Mouse (Mus musculus) cerebellum, postnatal 14 days (tissue): ENCODE results near the gene Ino80d.
"Not testable (repeated sequence)": the region's sequence is repeated elsewhere in the genome, so short reads cannot be mapped to it uniquely, and the experiment has no call there.

Source experiments
- DNase-seq, 2 experiments: peaks; one replicate each; pipeline ENCODE4 v3.0.0; 2021; ENCODE audit warnings: mixed read lengths in 2 of 2

The Ino80d gene

DNA sequence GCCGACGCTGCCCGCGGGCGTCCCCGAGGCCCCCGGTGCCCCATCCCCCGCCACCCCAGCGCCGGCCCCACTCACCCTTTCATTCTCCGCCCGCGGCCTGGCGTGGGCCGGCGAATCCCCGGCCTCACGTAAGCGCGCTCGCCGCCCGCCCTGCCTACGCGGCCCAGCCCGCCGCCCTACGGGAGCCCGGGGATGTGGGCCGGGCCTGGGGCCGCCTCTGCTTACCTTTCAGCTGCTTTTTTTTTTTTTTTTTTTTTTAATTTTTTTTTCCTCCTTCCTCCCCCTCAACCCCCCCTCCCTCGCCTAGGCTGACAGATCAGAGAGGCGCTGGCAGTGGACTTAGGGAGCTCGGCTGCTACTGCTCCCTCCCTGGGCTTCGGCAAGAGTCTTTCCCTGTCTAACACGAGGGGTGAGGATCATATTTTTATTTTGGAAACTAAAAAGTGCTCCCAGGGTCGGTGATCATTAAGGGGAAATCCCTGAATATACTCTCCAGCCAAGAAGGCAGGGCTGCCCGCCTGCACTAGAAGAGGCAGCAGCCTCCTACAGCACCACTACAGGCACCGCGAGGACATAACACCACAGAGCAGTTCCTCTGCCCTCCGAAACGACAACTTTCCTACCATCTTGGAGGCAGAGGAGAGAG, at the start of gene Ino80d:
Gene Ino80d, minus strand, starts transcription at position 532 of the 646 bp plus-strand sequence.
- DNase-seq, result peak; percentile 84

DNA sequence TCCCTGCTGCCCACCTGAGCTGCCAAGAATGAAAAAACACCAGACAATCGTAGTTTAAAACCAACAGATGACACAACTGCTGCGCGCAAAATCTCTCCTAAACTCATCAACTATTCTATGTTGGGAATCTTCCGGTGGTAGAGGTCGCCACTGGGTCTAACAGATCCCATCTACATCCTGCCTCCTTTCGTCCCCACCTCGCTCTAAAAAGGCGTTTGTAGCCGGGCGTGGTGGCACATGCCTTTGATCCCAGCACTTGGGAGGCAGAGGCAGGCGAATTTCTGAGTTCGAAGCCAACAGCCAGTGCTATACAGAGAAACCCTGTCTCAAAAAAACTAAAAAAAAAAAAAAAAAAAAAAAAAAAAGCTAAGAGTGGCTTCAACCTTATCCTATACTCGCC, 25.8 kb upstream of the Ino80d start:
- DNase-seq, result no peak

DNA sequence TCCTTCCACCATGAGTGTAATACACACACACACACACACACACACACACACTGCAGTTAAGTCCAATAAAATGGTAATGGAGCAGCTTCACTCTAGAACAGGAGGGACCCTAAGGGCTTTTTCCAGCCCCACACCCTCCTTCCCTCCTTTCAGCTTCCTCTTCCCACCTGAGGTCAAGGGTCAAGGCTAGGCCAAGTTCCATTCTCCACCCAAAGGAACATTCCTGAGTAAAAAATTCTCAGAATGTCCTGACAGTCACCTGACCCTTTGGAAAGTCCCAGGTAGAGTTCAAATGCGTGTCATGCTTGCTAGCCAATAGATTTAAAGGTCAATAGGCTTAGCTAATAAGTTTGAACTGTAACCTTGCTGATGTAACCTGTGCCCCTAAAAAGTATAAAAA, 24.1 kb upstream of the Ino80d start:
- not testable (repeated sequence) for DNase-seq

DNA sequence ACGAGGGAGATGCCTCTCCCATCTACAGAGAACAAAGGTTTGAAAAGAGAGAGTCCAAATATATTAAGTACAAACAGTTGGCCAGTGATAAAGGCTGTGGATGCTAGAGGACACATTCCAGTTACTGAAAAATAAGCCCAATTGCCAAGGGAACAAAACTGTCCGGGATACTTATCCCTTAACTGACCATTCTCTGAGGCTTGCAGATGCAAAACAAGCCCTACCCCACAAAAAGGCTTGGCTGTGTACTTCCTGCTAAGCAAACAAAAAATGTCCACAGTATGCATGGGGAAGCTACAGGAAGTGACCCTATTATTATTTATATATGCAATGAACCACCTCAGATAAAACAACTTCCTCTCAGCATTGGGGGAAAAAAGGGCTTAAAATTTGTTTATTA, 23.5 kb upstream of the Ino80d start:
- no peak for DNase-seq

DNA sequence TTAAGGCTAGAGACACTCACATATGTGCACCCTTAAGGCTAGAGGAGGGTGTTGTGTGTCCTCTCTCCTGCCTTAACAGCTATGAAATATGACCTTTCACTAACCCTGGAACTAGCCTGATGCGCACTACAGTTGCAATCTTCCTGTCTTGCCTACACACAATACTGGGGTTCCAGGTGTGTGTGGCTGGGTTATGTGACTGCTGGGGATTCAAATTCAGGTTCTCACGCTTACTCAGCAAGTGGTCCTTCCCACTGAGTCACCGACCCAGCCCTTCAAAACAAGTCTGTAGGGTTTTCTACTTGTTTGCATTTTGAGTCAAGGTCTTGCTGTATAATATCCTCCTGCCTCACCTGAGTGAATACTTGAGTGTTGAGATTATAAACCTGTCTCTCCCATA, 20.1 kb upstream of the Ino80d start:
- DNase-seq, result no peak

DNA sequence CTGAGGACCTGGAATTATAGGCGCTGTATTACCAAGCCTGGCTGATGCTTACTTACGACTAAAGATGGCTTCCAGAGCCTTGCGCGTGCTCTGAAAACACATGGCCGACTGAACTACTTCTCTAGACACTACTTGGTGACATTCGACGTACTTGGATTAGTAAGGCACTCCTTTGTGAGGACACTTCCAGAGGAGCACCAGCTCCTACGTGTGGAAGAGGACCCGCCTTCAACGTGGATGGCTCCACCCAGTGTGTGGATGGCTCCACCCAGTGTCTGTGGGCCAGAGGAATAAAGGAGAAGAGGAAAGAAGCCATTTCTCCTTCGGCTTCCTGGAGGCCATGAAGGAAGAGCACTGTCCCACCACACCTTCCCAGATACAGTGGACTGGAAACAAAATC, 17.3 kb upstream of the Ino80d start:
- DNase-seq, result no peak

DNA sequence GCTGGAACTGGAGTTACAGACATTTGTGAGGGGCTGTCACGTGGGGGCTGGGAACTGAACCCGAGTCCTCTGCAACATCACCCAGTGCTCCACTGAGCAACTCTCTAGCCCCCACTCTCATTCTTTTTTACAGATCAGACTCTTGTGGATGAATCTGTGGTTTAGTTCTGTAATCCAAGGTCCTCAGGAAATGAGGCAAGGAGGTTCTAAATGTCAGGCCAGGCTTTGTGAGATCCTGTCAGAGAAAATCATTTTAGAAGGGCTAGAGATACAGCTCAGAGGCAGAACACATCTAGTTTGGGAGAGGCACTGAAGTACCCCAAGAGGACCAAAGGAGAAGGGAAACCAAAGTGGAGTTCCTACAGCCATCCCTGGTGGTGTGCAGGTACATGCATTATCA, 16.4 kb upstream of the Ino80d start:
- DNase-seq, result no peak

DNA sequence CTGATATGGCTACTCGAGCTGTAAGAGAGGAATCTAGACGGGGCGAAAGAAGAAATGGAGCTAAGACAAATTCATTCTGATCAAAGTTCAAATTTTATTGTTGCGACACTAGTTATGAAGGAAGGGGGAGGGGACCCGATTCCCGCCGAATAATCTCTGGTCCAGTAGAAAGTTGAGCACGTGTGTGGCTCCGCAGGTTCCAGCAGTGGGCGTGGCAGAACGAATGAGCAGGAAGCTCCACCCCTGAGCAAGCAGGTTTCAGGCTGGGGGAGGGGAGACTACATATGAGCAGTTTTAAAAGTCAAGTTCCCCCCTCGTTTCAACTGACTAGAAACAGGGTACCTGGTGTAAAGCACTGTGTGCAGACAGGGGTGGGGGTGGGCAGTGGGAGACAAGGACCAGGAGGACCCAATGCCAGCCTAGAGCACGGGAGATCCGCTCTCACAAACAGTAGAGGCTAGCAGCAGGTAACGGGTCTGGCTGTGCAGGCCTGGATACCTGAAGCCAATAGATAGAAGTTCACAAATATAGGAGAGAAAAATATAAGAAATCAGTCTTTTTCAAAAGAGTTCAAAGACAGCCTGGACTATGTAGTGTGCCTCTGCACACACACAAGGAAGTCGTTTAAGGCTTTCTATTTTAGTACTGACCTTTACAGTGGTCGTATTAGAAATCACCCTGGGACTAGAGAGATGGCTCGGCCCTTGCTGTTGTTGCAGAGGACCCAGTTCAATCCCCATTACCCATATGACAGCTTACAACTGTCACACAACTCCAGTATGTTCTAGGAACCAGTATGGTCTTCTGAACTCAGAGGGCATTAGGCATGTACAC, 15.6 kb upstream of the Ino80d start:
- DNase-seq, result no peak

DNA sequence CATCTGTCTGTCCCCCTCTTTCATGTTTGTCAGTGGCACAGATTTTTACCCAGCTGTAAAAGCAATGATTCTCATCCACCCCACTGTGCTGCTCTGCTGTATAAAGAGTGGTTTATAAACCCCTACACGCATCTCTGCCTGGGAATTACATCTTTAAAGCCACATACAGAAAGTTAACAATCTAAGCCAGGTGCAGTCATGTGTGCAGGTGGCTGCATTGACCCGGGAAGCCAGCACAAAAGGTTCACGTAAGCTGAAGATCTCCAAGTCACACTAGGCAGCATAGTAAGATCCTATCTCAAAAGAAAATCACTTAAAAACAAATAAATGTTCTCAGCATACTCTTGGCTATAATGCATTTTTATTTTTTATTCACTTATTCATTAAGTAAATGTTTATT, 14.8 kb upstream of the Ino80d start:
- no peak for DNase-seq

DNA sequence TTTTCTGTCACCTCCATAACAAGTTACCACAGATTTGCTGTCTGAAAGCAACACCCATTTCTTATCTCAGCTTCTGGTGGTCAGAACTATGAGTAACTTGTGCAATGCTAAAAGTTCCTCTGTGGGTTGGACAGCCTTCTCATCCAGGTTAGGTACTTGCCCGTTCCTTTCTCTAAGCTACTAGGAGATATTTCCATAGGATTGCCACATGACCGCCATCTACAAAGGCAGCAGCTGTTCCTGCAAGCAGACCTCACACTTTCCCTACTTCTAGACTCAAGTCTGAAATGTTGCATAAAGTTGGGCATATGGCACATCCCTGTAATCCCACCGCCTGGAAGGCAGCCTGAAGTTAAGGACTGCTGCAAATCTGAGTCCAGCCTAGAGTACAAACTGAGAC, 11.7 kb upstream of the Ino80d start:
- no peak for DNase-seq

DNA sequence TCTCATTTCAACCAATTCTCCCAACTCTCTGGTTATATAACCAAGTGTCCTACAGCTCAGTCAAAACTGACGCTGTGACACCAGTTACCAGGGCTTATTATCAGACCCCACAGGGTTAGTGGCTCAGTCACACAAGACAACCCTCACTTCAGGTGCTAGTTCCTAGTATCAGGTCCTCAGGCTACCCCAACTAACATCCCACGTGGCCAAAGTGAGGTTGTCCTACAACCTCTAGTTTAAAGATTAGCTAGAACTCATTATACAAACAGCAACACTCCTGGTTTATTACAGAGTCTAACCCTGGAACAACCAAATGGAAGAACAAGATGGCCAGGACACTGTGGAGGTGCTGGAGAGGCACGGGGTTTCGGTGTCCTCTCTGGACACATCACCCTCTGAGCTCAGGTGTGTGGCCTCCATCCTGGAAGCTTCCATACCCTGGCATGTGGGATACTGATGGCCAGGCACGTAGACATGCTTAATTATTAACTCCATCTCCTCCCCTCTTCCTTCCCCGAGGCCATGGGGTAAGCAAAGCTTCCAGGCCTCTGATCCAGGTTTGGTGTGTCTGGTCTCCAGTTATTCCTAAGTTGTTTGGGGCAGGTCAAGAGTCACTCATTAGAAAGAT, 9.5 kb upstream of the Ino80d start:
- DNase-seq, result no peak

DNA sequence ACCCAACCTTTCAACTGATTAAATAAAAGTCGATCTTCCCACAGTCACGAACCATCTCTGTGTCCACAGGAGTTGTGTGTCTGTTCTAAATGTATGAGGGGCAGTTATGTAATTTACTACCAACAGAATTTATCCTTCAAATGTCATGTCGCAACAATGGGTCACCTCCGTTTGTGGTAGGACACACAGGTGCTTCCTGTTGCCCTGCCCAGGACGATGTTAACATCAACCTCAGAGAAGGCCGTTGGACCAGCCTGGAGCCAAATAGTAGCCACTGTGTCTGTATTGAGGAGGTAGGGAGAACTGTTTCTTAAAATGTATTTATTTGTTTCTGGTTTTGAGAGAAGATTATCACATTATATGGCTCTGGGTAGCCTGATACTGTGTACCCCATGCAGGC, 7.5 kb upstream of the Ino80d start:
- DNase-seq, result no peak

DNA sequence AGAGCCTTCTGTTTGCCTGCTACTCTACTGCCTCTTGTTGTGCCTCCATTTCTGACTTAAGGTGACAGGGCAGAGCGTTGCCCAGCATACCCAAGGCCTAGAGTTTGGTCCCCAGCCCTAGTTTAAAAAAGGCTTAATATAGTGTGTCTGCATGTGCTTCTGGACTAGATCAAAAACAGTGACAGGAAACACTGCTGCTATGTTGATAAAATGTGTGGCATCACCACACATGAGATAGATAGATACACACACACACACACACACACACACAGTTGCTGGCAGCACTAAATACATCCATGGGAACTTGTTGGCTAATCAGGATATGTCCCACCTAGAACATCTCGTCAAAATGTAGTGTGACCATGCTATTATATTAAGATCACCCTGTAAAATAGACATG, 5.9 kb upstream of the Ino80d start:
- DNase-seq, result no peak

DNA sequence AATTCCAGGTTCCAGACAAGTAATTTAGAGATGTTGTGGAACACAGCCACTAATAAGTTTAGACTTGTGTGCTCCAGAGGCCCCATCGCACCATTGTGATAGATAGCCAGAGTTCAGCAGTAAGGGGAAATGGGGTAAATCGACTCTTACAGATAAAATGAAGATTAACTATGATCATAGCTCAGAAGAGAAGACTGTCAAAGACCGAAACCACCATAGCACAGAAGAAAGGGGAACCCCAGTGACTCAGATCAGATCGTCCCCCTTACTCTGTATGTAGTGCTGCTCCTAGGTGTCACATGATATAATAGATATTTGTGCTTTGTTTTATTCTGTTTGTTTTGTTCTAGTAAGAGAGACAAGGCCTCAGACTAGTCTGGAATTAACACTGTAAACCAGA, 5.2 kb upstream of the Ino80d start:
- DNase-seq, result no peak

DNA sequence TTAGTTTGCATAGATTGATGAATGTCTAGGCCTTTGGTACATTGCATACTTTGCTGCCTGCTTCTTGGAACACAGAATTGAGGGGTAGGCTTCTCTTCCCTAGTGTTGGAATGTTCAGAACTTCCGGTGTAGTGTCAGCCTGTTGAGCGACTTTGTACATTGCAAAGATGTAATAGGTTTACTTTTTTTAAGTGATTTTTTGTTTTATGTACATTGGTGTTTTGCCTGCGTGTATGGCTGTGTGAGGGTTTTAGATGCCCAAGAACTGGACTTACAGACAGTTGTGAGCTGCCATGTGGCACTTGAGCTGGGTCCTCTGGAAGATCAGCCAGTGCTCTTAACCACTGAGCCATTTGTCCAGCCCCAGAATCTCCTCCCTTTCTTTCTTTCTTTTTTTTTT, 1.1 kb upstream of the Ino80d start:
- peak in 1 of 2 experiments; percentile 18 for DNase-seq

DNA sequence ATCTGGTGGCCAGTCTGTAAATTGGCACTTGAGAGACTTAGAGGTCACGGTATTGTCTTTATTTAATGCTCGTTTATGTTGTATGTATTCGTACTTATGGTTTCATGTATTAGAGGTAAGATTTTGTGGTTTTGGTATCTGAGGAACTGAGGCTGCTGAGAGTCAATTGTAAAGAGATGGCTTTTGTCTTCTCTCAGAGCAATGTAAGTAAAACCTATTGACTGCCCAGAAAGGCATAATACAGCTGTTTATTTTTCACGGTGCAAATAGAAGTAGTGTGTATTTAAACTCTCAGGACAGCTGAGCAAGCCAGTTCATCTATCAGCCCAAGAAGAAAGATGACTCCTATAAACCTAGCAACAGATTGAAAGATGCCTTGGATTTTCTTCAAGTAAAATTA, 629 bp upstream of the Ino80d start:
- peak in 1 of 2 experiments; percentile 18 for DNase-seq

DNA sequence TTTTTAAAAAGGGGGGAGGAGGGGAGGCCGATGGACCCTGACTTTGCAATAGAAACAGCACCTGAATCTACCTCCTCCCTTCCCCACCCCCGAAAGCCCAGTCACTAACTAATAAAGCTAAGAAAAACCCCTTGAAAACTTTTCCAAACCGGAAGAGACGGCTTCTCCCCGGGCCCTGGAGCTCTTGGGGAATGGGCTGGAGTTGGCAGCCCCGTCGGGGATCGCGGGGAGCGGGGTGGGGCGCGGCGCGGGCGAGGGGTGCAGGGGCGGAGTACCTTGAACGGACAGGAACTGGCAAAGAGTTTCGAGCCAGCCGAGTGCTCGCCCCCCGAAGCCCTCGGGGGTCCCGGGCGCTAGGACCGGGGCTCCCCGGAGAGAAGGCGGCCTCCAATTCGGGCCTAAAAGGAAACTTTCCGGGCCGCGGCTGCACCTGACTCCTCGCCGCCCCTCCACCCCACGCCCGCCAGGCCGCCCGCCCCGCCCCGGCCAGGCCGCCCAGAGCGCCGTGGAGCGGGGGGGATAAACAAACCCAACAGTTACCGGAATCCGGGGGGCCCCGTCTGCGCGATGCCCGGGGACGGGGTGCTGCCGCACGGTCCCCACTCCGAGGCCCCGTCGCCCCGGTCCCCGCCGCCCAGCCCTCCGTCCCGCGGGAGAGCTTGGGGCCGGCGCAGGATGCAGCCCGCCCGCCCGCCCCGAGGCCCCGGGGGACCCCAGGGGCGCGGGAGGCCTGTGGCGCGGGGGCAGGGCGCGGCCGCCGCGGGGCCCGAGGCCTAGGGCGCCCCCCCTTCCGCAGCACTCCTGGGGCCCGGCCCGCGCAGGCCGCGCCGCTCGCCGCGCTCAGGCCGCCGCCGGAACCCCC, 962 bp downstream of the Ino80d start:
- DNase-seq, result peak; percentile 70 to 73

DNA sequence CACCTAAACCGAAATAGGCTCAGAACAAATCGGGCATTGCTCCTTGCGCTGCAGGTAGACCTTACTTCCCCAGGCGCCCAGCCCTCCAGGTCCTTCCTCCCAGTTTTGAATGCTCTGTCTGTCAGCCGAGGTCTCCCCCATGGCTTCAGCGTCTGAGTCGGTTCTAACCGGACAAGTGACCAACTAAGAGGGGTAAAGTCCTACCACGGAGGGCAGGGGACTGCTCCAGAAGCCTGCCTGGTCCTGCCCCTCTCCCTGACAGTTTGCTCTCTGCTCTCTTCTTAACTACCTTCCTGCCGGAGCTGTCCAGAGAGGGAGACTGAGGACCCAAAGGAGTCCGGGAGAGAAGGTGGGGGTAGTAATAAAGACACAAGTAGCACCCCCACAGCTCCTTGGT, 1.6 kb downstream of the Ino80d start:
- peak; percentile 45 to 55 for DNase-seq

DNA sequence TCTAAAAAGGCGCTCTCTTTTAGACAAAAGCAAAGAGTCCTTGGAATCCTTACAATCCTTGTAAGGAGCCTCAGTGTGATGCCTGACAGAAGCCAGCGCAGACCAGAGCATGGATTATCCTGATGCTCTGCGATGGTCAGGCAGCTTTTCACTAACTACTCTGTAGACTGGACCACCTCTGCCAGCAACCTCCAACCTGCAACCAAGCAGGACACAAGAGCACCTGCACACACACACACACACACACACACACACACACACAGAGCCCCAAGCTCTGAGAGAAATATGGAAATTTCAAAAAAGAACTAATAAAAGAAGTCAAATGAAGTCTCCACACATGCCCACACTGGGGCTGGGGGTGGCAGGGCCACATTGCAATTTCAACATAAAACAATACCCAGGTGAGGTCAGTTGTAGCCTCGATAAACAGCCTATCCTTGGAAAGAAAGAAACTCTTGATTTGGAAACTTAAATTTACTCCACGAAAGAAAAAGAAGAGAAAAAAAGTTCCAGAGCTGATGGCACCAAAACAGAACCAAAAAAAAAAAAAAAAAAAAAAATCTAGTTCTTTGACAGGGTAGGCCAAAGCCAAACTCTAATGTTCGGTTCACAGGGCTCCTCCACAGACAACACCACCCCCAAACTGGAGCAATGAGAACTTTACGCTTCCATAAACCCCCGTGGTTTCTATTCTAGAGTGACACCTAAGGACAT, 2.2 kb downstream of the Ino80d start:
- DNase-seq, result peak; percentile 16 to 22

DNA sequence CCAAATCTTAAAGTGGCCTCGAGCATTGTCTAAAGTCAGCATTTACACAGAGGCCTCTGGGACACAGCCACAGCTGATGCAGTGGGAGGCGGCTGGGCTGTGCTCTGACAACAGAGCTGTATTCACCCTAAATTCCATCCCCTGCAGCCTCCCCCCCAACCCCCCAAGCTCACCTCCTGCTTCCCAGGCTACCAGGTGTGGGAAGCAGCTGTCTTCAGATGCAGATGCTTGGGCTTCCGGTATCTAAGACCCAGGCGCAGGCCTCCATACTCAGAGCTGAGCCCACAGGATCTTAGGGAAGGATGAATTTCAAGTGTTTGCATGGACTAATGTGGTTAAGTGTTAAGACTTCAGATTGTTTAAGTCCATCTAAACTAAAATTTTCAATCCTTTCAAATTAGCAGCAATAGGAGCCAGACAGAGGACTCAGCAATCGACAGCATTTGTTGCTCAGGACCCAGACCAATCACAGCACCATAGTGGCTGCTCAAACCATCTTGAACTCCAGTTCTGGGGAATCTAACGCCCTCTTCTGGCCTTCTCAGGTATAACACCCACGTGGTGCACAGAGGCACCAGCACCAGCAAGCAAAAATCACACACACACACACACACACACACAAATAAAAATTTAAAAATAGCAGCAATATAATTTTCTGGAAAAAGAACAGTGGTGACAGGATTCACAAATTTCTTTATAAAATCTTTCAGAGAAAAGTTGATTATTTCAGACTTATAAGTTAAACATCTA, 3.8 kb downstream of the Ino80d start:
- peak; percentile 49 to 80 for DNase-seq

DNA sequence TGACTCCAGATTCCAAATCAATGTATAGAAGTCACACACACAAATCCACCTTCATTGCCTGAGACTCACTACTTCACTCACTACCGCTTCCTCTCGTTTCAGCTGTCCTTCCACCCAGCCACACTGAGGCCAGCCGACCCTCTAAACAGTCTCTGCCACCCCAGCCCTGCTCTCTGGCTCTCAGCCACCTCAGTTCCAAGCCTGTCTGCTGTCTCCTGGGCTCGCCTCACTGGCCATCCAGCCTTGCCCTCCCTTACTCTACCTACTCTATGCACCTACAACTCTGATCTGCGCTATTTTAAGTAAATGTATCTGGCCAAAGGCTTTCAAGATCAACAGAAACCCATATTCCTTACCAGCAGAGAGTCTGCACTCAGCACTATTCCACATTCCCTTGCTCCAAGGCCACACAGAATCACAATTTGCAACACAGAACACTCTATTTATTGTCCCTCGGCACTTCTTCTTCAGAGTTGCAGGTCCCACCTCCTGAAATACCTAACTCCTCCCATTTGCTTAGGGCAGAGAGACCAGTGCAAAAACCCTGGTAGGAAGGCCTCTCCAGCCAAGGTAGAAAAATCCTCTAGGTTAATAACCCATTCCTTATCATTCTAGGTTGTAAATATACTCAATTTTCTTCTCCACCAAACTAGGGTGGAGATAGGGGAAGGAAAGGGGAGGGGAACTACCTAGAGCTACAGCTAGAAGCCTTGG, 6.7 kb downstream of the Ino80d start:
- DNase-seq, result peak; percentile 45 to 48
